Mouse (Mus musculus): ENCODE results near the gene Ifna7. TPM values are rescaled to one million over a fixed set of nuclear protein-coding genes. Genes with fewer than 3 reads are reported as not detected.

The Ifna7 gene
- polyA plus RNA-seq, 1 experiment from 2014 or later, result not detected

Other genes with a start within 250 kb of the Ifna7 start
- not detected in 2 replicates for gene Ifna14, start 244.4 kb upstream of the Ifna7 start, polyA plus RNA-seq (2021; fragmentation: Nextera tagmentation)
- gene Ifna9, start 223.8 kb upstream of the Ifna7 start, polyA plus RNA-seq (2021; fragmentation: Nextera tagmentation), result not detected in 2 replicates
- not detected in 2 replicates for gene Ifna12, start 212.9 kb upstream of the Ifna7 start, polyA plus RNA-seq (2021; fragmentation: Nextera tagmentation)
- not detected in 2 replicates for gene C87499, start 181.8 kb upstream of the Ifna7 start, polyA plus RNA-seq (2021; fragmentation: Nextera tagmentation)
- not detected in 2 replicates for gene Ifna13, start 171.8 kb upstream of the Ifna7 start, polyA plus RNA-seq (2021; fragmentation: Nextera tagmentation)
- not detected in 2 replicates for gene Ifna16, start 139.3 kb upstream of the Ifna7 start, polyA plus RNA-seq (2021; fragmentation: Nextera tagmentation)
- not detected in 2 replicates for gene Ifna2, start 132.3 kb upstream of the Ifna7 start, polyA plus RNA-seq (2021; fragmentation: Nextera tagmentation)
- gene Ifnab, start 124.9 kb upstream of the Ifna7 start, polyA plus RNA-seq (2021; fragmentation: Nextera tagmentation), result not detected in 2 replicates
- gene Gm26566, start 94.4 kb upstream of the Ifna7 start, polyA plus RNA-seq (2021; fragmentation: Nextera tagmentation), result 1.8 and 2.6 TPM in 2 replicates
- gene Klhl9, start 93.8 kb upstream of the Ifna7 start, polyA plus RNA-seq (2021; fragmentation: Nextera tagmentation), result 60.6 and 82.7 TPM in 2 replicates
- not detected in 2 replicates for gene Gm13271, start 61.4 kb upstream of the Ifna7 start, polyA plus RNA-seq (2021; fragmentation: Nextera tagmentation)
- not detected in 2 replicates for gene Gm13283, start 56.1 kb upstream of the Ifna7 start, polyA plus RNA-seq (2021; fragmentation: Nextera tagmentation)
- gene Gm13290, start 42.4 kb upstream of the Ifna7 start, polyA plus RNA-seq (2021; fragmentation: Nextera tagmentation), result not detected in 2 replicates
- gene Gm13289, start 39.3 kb upstream of the Ifna7 start, polyA plus RNA-seq (2021; fragmentation: Nextera tagmentation), result not detected in 2 replicates
- gene Gm13272, start 36.4 kb upstream of the Ifna7 start, polyA plus RNA-seq (2021; fragmentation: Nextera tagmentation), result not detected in 2 replicates
- gene Ifnz, start 34.1 kb upstream of the Ifna7 start, polyA plus RNA-seq (2021; fragmentation: Nextera tagmentation), result not detected in 2 replicates
- not detected in 2 replicates for gene Gm13276, start 30.5 kb upstream of the Ifna7 start, polyA plus RNA-seq (2021; fragmentation: Nextera tagmentation)
- not detected in 2 replicates for gene Gm13277, start 27.6 kb upstream of the Ifna7 start, polyA plus RNA-seq (2021; fragmentation: Nextera tagmentation)
- gene Gm13278, start 24.7 kb upstream of the Ifna7 start, polyA plus RNA-seq (2021; fragmentation: Nextera tagmentation), result not detected in 2 replicates
- not detected in 2 replicates for gene Gm13275, start 21.7 kb upstream of the Ifna7 start, polyA plus RNA-seq (2021; fragmentation: Nextera tagmentation)
- gene Gm13279, start 18.8 kb upstream of the Ifna7 start, polyA plus RNA-seq (2021; fragmentation: Nextera tagmentation), result not detected in 2 replicates
- not detected in 2 replicates for gene Gm13285, start 16.6 kb upstream of the Ifna7 start, polyA plus RNA-seq (2021; fragmentation: Nextera tagmentation)
- not detected in 2 replicates for gene Gm13287, start 13.0 kb upstream of the Ifna7 start, polyA plus RNA-seq (2021; fragmentation: Nextera tagmentation)
- not detected in 2 replicates for gene Gm13288, start 10.7 kb upstream of the Ifna7 start, polyA plus RNA-seq (2021; fragmentation: Nextera tagmentation)
- not detected in 2 replicates for gene Ifna11, start 3.7 kb downstream of the Ifna7 start, polyA plus RNA-seq (2021; fragmentation: Nextera tagmentation)
- gene Ifna6, start 11.2 kb downstream of the Ifna7 start, polyA plus RNA-seq (2021; fragmentation: Nextera tagmentation), result not detected in 2 replicates
- gene Ifna5, start 19.3 kb downstream of the Ifna7 start, polyA plus RNA-seq (2021; fragmentation: Nextera tagmentation), result not detected in 2 replicates
- not detected in 2 replicates for gene Ifna4, start 25.6 kb downstream of the Ifna7 start, polyA plus RNA-seq (2021; fragmentation: Nextera tagmentation)
- not detected in 2 replicates for gene Ifna1, start 33.9 kb downstream of the Ifna7 start, polyA plus RNA-seq (2021; fragmentation: Nextera tagmentation)
- not detected in 2 replicates for gene Ifne, start 64.0 kb downstream of the Ifna7 start, polyA plus RNA-seq (2021; fragmentation: Nextera tagmentation)

Data from layer of hippocampus, adult 6 months (tissue).